Mouse (Mus musculus) neutrophil, adult 59 days (primary cell): Measurements from ENCODE around the gene Pgc. TPM values are rescaled to one million over a fixed set of nuclear protein-coding genes. Genes with fewer than 3 reads are reported as not detected.

Experiments
- total RNA-seq, 2 experiments: library from RNA; stranded (reverse); gene quantifications; 1 replicate in 1 of 2; 2 replicates in 1 of 2; pipeline ENCODE4 v1.2.4; 2023

Pgc gene
- total RNA-seq: not detected

DNA sequence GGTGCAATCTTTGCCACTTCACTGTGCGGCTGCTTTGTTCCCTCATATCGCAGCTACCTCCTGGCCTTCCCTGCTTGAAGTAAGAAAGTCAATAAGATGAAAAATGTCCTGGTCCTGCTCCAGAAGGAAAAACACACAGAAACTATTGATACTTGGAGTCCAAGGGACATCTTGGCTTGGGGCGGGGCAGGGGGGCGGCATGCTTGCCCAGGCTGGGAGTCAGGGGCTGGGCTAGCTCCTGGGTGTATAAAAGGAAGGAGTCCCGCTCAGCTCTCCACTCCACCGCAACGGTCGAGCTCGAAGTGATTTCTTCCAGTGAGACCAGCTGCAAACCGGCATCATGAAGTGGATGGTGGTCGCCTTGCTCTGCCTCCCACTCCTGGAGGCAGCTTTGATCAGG, at the start of gene Pgc:
TSS of gene Pgc (plus strand) at position 277 of the 400 bp plus-strand sequence.

DNA sequence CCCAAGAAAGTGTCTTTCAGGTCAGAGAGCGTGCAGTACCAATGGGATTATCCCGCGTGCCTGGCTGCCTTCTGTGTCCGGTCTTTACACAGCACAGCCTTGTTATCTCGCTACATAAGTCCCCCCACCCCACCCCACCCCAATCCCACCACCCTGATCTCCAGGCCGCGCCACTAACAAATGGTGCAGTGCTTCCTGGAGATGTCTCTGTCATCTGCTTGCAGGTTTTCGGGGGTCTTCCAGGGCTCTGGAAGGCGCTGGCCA, 38.4 kb upstream of the Pgc start, which contains the start of gene Tomm6:
TSS of gene Tomm6 (minus strand) at position 43 of the 264 bp plus-strand sequence.

DNA sequence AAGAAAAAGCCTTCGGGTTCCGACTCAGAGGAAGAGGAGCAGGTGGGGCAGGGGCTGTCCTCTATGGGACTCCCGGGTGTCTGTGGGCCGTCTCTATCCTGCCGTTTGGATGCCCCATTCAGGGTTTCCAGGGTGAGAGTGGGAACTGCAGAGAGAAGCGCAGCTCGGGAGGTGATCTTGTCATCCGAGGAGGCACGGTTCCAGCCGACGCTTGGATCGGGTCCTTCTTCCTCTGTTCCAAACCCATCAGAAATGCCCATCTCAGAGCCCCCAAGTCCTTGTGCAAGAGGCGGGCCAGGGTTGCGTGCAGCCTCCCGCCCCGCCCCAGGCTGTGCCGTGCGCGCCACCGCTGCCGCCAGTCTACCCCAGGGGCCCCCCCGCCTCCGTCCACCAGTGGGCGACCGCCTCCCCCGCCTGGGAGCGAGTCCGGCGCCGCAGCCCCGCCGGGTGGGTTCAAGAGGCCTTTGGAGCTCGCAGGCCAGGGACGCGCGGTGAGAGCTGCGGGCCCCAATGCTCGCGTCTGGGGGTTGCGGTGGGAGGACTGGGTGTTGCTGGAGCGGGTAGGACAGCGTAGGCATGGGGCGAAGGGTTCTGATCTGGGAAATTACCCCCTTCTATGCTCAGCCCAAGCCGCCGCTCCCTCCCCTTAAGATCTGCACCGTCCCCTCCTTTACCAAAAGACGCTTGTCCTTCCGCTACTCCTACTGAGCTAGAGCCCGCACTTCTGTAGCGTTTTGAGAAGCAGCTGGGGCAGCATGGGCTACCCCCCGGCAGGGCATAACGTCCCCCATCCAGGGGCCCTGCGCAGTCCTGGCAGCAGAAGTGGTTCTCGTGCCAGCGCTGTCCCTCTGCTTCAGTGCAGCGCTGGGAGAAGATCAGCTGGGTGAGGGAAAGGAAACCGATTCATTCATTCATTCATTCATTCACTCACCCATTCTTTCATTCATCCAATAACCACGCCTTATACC, 37.8 kb upstream of the Pgc start, which contains the start of gene Frs3:
TSS of gene Frs3 (plus strand) at position 423 of the 968 bp plus-strand sequence.

DNA sequence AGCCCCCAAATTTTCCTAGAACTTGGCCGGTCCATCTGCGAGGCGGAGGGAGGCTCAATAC, 32.4 kb upstream of the Pgc start, which contains the start of gene Gm21981:
TSS of gene Gm21981 (minus strand) at position 14 of the 61 bp plus-strand sequence.

DNA sequence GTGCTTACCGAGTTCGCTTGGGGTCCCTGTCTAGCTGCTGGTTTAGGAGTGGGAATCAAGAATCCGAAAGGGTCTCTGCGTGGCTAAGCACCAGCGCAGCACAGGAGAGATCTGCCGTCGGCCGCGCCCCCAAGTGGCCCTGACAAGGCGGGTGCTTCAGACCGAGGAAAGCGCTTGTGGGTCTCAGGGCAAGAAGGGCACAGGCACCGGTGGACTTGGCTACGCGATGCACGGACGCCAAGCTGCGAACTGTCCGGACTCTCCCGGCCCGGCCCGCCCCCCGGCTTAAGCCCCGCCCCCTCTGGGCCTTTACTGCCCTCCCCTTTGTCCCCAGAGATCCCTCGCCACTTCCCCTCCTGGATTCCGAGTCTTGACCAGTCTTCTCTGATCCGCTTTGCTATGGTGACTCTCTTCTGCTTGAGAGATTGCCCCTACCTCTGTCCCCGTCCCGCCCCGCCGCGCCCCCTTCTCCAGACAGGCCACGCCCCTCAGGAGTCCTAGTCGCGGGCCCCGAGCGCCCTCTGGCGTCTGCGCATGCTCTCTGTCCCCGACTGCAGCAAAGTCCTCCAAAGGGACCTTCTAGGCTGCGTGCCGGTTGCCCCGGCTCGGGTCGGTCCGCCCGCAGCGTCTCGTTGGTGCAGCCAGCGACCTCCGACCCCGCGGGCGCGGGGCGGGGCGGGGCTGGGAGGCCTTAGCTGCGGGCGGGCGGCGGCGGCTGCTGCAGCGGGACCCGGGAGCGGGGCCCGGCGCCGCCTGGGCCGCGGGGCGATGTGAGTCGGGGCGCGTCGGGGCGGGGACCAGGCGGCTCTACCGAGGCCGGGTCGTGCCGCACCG, 31.9 kb upstream of the Pgc start, which contains the start of gene Prickle4:
TSS of gene Prickle4 (minus strand) at position 234 of the 834 bp plus-strand sequence.

DNA sequence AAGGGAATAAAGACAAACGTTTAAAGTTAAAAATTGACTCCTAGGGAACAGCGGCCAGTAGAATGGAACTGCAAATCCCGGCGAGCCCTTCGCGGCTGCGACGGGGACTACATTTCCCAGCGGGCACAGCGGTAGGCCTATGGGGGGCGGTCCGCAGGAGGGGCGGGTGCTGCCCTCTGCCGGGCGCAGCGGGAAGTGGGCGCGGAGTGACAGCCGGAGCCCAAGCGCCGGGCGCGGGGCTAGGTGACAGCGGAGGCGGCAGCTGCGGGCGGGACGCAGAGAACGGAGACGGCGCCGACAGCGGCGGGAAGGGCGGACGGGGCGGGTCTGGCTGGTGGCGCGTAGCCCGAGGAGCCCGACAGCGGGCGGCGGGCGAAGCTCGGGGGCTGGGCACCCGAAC, 10.2 kb downstream of the Pgc start, which contains the start of gene Tfeb:
TSS of gene Tfeb (plus strand) at position 175 of the 400 bp plus-strand sequence.

Other genes with a start within 250 kb of the Pgc start
- 10 to 100 TPM; 38.3 to 39.9 TPM for gene Taf8, start 224.6 kb upstream of the Pgc start, total RNA-seq
- 100 to 1,000 TPM; 452 to 530 TPM for gene Ccnd3, start 221.8 kb upstream of the Pgc start, total RNA-seq
- gene Bysl, start 115.3 kb upstream of the Pgc start, total RNA-seq: 10 to 100 TPM; 10.2 to 10.3 TPM
- gene Med20, start 115.3 kb upstream of the Pgc start, total RNA-seq: 10 to 100 TPM; 66.3 to 73.7 TPM
- 1 to 10 TPM; 5.5 to 6.0 TPM for gene Gm20517, start 115.3 kb upstream of the Pgc start, total RNA-seq
- gene Usp49, start 96.2 kb upstream of the Pgc start, total RNA-seq: 1 to 10 TPM; 5.4 to 8.4 TPM
- gene Tomm6, start 38.5 kb upstream of the Pgc start, total RNA-seq: 100 to 1,000 TPM; 139 to 156 TPM
- gene Frs3, start 37.8 kb upstream of the Pgc start, total RNA-seq: under 1 TPM; 0.18 to 0.89 TPM
- under 1 TPM; 0.15 to 0.40 TPM for gene Gm21981, start 32.4 kb upstream of the Pgc start, total RNA-seq
- gene Prickle4, start 32.1 kb upstream of the Pgc start, total RNA-seq: not detected
- gene Tfeb, start 10.2 kb downstream of the Pgc start, total RNA-seq: 100 to 1,000 TPM in 1 of 2 experiments, 10 to 100 TPM in 1; 96.8 to 111 TPM
- gene Mdfi, start 107.8 kb downstream of the Pgc start, total RNA-seq: under 1 TPM in 1 of 2 experiments, not detected in 1; 0.82 TPM
- 10 to 100 TPM in 1 of 2 experiments, 1 to 10 TPM in 1; 9.3 to 10.6 TPM for gene Foxp4, start 197.8 kb downstream of the Pgc start, total RNA-seq